Mouse (Mus musculus) megakaryocyte, embryonic 14.5 days (primary cell): ENCODE data around the gene Pla2g2f.

Experiments used
- FLI1 ChIP-seq: IDR thresholded peaks from 2 replicates; pipeline ENCODE4 v1.6.1; 2012; ENCODE audit warnings: low read length, inconsistent platforms, mixed read lengths
- GATA1 ChIP-seq: IDR thresholded peaks from 3 replicates; pipeline ENCODE4 v1.6.1; 2012; ENCODE audit warnings: mixed read lengths, low read length, inconsistent platforms, borderline replicate concordance

DNA sequence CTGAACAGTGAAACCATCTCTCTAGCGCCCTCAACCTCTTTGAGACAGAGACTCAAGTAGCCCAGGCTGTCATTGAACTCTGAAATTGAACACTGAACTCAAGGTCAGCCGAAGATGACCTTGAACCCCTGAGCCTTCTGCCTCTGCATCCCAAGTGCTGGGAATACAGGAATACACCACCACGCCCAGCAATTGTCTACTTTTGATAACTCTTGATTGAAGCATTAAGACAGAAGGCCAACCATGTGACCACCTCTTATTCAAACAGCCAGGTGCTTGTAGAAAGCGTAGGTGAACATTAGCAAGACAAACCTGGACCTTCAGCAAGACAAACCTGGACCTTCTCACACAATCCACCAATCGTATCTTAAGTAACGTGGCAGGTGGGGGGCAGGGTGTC, 36.9 kb upstream of the Pla2g2f start:
- TF ChIP-seq FLI1 (no peak), GATA1 (no peak)
